Mouse (Mus musculus) bone marrow, adult 2 months (tissue): ENCODE results near the gene Zfp36. TPM values are rescaled to one million over a fixed set of nuclear protein-coding genes. Genes with fewer than 3 reads are reported as not detected.

Source experiments
- H3K27ac ChIP-seq: fragments of 200-500 bp; 2 replicates; pipeline ENCODE4 v1.5.1; 2012; ENCODE audit warnings: low read depth, mild to moderate bottlenecking, control low read depth, inconsistent platforms, low read length; ENCODE audit not compliant: control insufficient read depth, poor library complexity, insufficient read depth
- H3K4me1 ChIP-seq: fragments of 200-500 bp; 2 replicates; pipeline ENCODE4 v1.6.1; 2011; ENCODE audit warnings: low read length; ENCODE audit not compliant: control insufficient read depth, insufficient read depth
- H3K4me3 ChIP-seq: fragments of 200-500 bp; replicated peaks from 2 replicates; pipeline ENCODE3; 2011; ENCODE audit warnings: mild to moderate bottlenecking, low read depth, low read length, control low read depth; ENCODE audit not compliant: control insufficient read depth
- CTCF ChIP-seq: fragments of 200-500 bp; IDR thresholded peaks from 2 replicates; pipeline ENCODE4 v1.5.1; 2011; ENCODE audit warnings: low read length, control low read depth; ENCODE audit not compliant: control insufficient read depth, insufficient read depth
- POLR2A ChIP-seq: fragments of 200-500 bp; IDR thresholded peaks from 2 replicates; pipeline ENCODE4 v1.6.1; 2011; ENCODE audit warnings: low read depth, mild to moderate bottlenecking, control low read depth, low read length, borderline replicate concordance; ENCODE audit not compliant: control insufficient read depth
- WGBS: fragments of 180-500 bp; shearing (Covaris S2); methylation state at CpG from one replicate; pipeline ENCODE4 v1.1.7; 2018; 5-methylcytosine and 5-hydroxymethylcytosine counted together
- polyA plus RNA-seq: library from polyadenylated mRNA; stranded (reverse); fragments of >200 nt; gene quantifications from 2 replicates; pipeline ENCODE4 v1.2.4, GENCODE M21; 2011; ENCODE audit warnings: low replicate concordance; ENCODE audit not compliant: missing spikeins, insufficient read depth, insufficient read length

Zfp36 gene
- polyA plus RNA-seq = 25.5 and 53.7 TPM in 2 replicates

DNA sequence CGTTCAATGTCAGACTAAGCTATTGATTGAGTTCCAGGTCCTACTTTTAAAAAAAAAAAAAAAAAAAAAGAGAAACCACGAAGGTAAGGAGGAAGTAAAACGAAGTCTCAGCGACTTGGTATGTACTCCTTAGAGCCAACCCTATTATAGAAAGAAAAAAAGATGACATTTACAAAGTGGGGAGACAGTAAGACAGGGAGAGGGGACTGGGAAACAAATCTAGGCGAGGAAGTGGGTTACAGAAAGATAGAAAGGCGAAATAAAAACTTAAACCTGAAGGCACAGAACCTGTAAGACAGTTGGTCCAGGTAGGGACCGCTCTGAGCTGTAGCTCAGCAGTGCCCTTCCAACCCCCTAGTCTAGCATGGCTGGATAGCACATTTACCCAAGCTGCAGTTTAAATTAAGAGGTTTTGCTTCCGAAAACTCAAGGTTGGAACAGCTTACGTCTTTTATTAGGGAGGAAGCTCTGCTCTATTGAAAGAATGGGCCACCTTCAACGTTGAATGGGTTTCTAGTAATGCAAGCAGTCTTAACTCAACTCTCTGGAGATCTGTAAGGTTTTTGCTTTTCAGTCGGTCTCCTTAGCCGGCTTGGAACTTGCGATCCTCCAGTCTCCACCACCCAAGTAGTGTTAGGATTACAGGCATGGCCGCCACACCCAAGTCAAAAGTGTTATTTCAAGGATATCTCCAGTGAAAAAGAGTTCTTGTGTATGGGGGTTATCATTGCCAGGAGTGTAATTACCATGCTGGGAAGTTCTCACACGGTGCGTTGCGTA lies at the start of gene Zfp36:
TSS of gene Zfp36 (minus strand) at position 17 of the 780 bp plus-strand sequence.
- TF ChIP-seq POLR2A (no peak), CTCF (no peak)
- Histone ChIP-seq H3K4me3 (peak within 1 kb of the TSS; percentile 89), H3K27ac (peak within 1 kb of the TSS; percentile 99), H3K4me1 (peaks cover 13% of the 10 kb centered on the region)
- whole genome bisulfite sequencing = 16% methylated on average over 17 of the region's 17 CpGs

- H3K4me3 ChIP-seq = no peak overlapping the region
These were observed 47.7 kb upstream of the Zfp36 start for GRCm38 (mm10) chr7:28427738-28428137.

DNA sequence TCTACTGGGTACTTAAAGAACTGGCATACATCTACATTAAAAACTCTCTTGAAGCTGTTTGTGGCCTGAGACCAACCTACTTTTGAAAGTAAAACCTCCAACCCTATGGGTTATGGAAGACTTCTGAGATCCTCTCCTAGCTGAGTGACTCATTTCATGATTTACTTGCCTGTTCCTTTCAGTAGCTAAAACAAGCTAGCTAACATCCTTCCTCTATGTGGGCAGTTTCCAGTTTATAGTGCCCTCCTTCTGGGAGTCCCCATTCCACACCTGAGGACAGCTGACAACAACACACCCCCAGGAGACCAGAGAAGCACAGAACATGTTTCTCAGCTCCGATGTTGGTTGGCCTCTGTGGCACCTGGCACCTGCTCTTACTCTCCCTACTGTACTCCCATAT lies 43.0 kb upstream of the Zfp36 start:
- no peak for TF ChIP-seq CTCF
- TF ChIP-seq POLR2A = no peak
- whole genome bisulfite sequencing = 83% methylated on average over 1 of the region's 1 CpGs
- no peaks in the 10 kb centered on the region; the same call in 1 of the 2 replicates for H3K4me1 ChIP-seq
- no peak overlapping the region for H3K4me3 ChIP-seq
- H3K27ac ChIP-seq = no peak overlapping the region

More at GRCm38 (mm10) chr7:28427738-28428137, 47.7 kb upstream of the Zfp36 start:
- Histone ChIP-seq H3K4me1 (peaks cover 2% of the 10 kb centered on the region; the same call in 1 of the 2 replicates), H3K27ac (no peak overlapping the region)
- TF ChIP-seq CTCF (no peak), POLR2A (no peak)

- no peak overlapping the region for H3K27ac ChIP-seq
- 92% methylated on average over 2 of the region's 2 CpGs for WGBS
- TF ChIP-seq POLR2A (no peak), CTCF (no peak)
- no peak overlapping the region for H3K4me3 ChIP-seq
- no peaks in the 10 kb centered on the region; the same call in 1 of the 2 replicates for H3K4me1 ChIP-seq
These were observed 39.4 kb upstream of the Zfp36 start for GRCm38 (mm10) chr7:28419416-28419815.

GRCm38 (mm10) chr7:28418096-28418670 lies 38.1 kb upstream of the Zfp36 start:
- 88% methylated on average over 8 of the region's 8 CpGs for WGBS

DNA sequence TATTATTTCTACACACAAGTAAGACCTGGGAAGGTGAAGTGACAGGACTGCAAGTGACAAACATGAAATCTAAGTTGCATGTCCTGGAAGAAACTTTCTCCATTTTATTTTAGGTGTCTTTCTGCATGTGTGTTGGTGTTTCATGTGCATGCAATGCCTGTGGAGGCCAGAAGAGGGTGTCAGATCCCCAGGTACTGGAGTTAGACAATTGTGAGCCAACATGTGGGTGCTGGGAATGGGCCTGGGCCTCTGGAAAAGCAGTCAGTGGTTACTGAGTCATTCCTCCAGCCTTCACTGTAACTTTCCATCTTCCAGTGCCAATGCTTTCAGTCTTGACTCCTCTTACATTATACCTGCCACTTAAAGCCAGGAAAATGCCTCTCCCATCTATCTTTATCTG lies 37.3 kb upstream of the Zfp36 start:
- Histone ChIP-seq H3K4me3 (no peak overlapping the region), H3K4me1 (no peaks in the 10 kb centered on the region; the same call in 1 of the 2 replicates), H3K27ac (no peak overlapping the region)
- TF ChIP-seq CTCF (no peak), POLR2A (no peak)

More at GRCm38 (mm10) chr7:28418096-28418670, 38.1 kb upstream of the Zfp36 start:
- no peak overlapping the region for H3K27ac ChIP-seq
- no peaks in the 10 kb centered on the region; the same call in 1 of the 2 replicates for H3K4me1 ChIP-seq
- TF ChIP-seq POLR2A (no peak), CTCF (no peak)
- no peak overlapping the region for H3K4me3 ChIP-seq

DNA sequence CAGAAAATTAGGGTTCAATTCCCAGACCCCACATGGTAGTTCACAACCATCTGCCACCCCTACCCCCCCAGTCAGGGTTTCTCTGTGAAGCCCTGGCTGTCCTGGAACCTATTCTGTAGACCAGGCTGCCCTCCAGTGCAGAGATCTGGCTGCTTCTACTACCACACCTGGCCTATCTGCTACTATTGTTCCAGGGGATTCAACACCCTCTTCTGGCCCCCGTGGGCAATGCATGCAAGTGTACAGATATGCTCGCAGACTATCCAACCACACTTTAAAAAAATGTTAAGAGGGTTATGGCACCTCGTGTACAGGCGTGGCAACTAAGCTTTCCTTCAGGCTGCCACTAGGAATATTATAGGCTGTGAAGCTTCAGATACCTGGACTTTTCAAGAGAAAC lies 32.8 kb upstream of the Zfp36 start:
- Histone ChIP-seq H3K4me3 (no peak overlapping the region), H3K27ac (no peak overlapping the region), H3K4me1 (no peaks in the 10 kb centered on the region; the same call in 1 of the 2 replicates)
- WGBS = 60% methylated on average over 4 of the region's 4 CpGs
- TF ChIP-seq POLR2A (no peak), CTCF (peak; percentile 11; the same call in 1 of the 2 replicates)

DNA sequence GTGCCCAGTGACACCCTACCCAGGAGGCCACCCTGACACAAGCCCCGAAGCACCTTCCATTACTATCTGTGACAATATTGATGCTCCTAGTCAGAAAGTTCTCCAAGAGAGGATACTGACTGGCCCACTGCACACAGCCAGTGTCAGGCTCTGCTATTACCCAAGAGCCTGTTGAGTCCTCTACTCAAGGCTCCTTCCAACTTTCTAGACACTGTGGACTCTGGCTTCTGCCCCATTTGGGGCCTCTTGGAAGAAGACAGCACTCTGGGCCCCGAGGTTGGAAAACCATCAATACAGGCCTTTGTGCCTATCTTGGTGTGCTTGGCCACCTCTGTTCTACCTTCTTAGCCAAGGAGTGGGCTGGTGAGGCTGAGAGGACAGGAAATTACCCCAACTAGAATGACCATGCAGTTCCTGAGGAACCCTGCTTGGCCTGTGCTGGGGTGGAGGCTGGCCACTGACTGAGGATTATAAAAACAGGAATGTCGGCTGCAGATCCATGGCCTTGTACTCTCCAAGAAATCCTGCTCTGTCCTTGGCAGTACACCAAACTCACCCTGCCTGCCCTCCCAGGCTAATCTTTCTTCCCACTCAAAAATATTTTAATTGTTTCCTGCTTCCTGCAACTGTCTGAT lies 30.9 kb upstream of the Zfp36 start:
- Histone ChIP-seq H3K4me3 (no peak overlapping the region), H3K27ac (peak overlapping the region; percentile 52; the same call in 1 of the 2 replicates), H3K4me1 (no peaks in the 10 kb centered on the region; the same call in 1 of the 2 replicates)
- TF ChIP-seq CTCF (no peak), POLR2A (no peak)
- WGBS = 79% methylated on average over 3 of the region's 3 CpGs
